Mouse (Mus musculus) liver, embryonic 15.5 days (tissue): ENCODE results near the gene Fkbp5. TPM values are rescaled to one million over a fixed set of nuclear protein-coding genes. Genes with fewer than 3 reads are reported as not detected.

Experiments used
- ATAC-seq: fragments of 200-750 bp; cut with Nextera tagmentation; 2 replicates; pipeline ENCODE4 v1.8.0; 2017; ENCODE audit warnings: moderate number of reproducible peaks, mild to moderate bottlenecking, moderate library complexity; ENCODE audit not compliant: insufficient read depth
- H3K27ac ChIP-seq: fragments of 300-500 bp; sonication (generic); replicated peaks from 2 replicates; pipeline ENCODE4 v1.5.1; 2015; ENCODE audit warnings: mild to moderate bottlenecking, inconsistent platforms
- H3K27me3 ChIP-seq: fragments of 300-500 bp; sonication (generic); 2 replicates; pipeline ENCODE4 v1.6.1; 2015; ENCODE audit warnings: mild to moderate bottlenecking, inconsistent platforms
- H3K36me3 ChIP-seq: fragments of 300-500 bp; sonication (generic); replicated peaks from 2 replicates; pipeline ENCODE4 v1.6.1; 2015; ENCODE audit warnings: moderate library complexity, mild to moderate bottlenecking, inconsistent platforms
- H3K4me1 ChIP-seq: fragments of 300-500 bp; sonication (generic); replicated peaks from 2 replicates; pipeline ENCODE4 v1.6.1; 2015; ENCODE audit warnings: inconsistent platforms
- H3K4me2 ChIP-seq: fragments of 300-500 bp; sonication (generic); 2 replicates; pipeline ENCODE4 v1.6.1; 2015; ENCODE audit warnings: moderate library complexity, mild to moderate bottlenecking, inconsistent platforms
- H3K4me3 ChIP-seq: fragments of 300-500 bp; sonication (generic); replicated peaks from 2 replicates; pipeline ENCODE4 v1.5.1; 2015; ENCODE audit warnings: mild to moderate bottlenecking, inconsistent platforms
- H3K9ac ChIP-seq: fragments of 300-500 bp; sonication (generic); 2 replicates; pipeline ENCODE4 v1.6.1; 2015; ENCODE audit warnings: moderate library complexity, mild to moderate bottlenecking, inconsistent platforms
- H3K9me3 ChIP-seq: fragments of 300-500 bp; sonication (generic); replicated peaks from 2 replicates; pipeline ENCODE4 v1.6.1; 2016; ENCODE audit warnings: inconsistent platforms
- WGBS: fragments of 180-500 bp; shearing (Covaris S2); methylation state at CpG from one replicate; pipeline ENCODE4 v1.1.7; 2015; ENCODE audit warnings: mixed read lengths; ENCODE audit not compliant: insufficient replicate concordance; 5-methylcytosine and 5-hydroxymethylcytosine counted together
- polyA plus RNA-seq: library from polyadenylated mRNA; unstranded; fragments of >200 nt; fragmentation: Nextera tagmentation; extraction: Ambion mirVana; gene quantifications from 2 replicates; pipeline ENCODE4 v1.2.1, GENCODE M21; 2015

Gene Fkbp5
- polyA plus RNA-seq, 1 experiment from 2014 or later = 15.0 TPM

DNA sequence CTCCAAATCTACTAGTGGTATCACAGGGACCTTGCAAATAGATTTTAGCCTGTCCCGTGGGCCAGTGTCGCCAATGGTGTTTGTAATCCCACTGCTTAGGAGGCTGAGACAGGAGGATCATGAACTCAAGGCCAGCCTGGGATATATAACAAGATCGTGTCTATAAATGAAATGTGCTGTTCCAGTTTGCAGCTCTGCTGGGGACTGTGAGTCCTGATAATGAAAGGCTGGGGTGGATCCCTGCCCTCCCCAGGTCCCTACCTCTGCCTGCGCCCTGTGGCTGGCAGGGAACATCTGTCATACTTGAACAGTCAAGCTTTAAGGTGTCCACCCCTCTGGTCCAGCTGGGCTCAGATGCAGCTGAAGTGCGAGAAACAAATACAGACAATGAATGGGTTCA, 2.8 kb downstream of the Fkbp5 start:
- no peak for ATAC-seq
- H3K4me2 ChIP-seq = no peak overlapping the region
- no peaks in the 10 kb centered on the region for H3K9me3 ChIP-seq
- peak overlapping the region; percentile 66; the same call in 1 of the 2 replicates for H3K27ac ChIP-seq
- H3K36me3 ChIP-seq = no peaks in the 10 kb centered on the region
- H3K27me3 ChIP-seq = peaks cover 49% of the 10 kb centered on the region
- peaks cover 56% of the 10 kb centered on the region for H3K4me1 ChIP-seq
- no peak overlapping the region for H3K9ac ChIP-seq
- H3K4me3 ChIP-seq = no peak overlapping the region
- 50% methylated on average over 5 of the region's 5 CpGs for WGBS

GRCm38 (mm10) chr17:28513844-28514243, 3.5 kb downstream of the Fkbp5 start:
- Histone ChIP-seq H3K9ac (no peak overlapping the region), H3K4me3 (no peak overlapping the region), H3K9me3 (no peaks in the 10 kb centered on the region), H3K4me2 (0 out of 2 replicates have a peak overlapping the region, but pooled peaks have one; percentile 1), H3K36me3 (no peaks in the 10 kb centered on the region), H3K27ac (peak overlapping the region; percentile 66), H3K27me3 (peaks cover 43% of the 10 kb centered on the region), H3K4me1 (peaks cover 50% of the 10 kb centered on the region)
- 21% methylated on average over 7 of the region's 7 CpGs for WGBS
- no peak for ATAC-seq

GRCm38 (mm10) chr17:28513337-28513736, 4.0 kb downstream of the Fkbp5 start:
- 26% methylated on average over 1 of the region's 1 CpGs for WGBS
- no peaks in the 10 kb centered on the region for H3K36me3 ChIP-seq
- H3K4me1 ChIP-seq = peaks cover 46% of the 10 kb centered on the region
- no peak overlapping the region for H3K4me2 ChIP-seq
- no peaks in the 10 kb centered on the region for H3K9me3 ChIP-seq
- peak overlapping the region; percentile 66 for H3K27ac ChIP-seq
- ATAC-seq = no peak
- no peak overlapping the region for H3K9ac ChIP-seq
- no peak overlapping the region for H3K4me3 ChIP-seq
- H3K27me3 ChIP-seq = peaks cover 38% of the 10 kb centered on the region

GRCm38 (mm10) chr17:28512696-28513095, 4.6 kb downstream of the Fkbp5 start:
- peak overlapping the region; percentile 66 for H3K27ac ChIP-seq
- H3K9me3 ChIP-seq = no peaks in the 10 kb centered on the region
- 59% methylated on average over 6 of the region's 6 CpGs for WGBS
- H3K4me1 ChIP-seq = peaks cover 41% of the 10 kb centered on the region
- peaks cover 32% of the 10 kb centered on the region for H3K27me3 ChIP-seq
- H3K36me3 ChIP-seq = no peaks in the 10 kb centered on the region
- no peak overlapping the region for H3K9ac ChIP-seq
- no peak overlapping the region for H3K4me3 ChIP-seq
- H3K4me2 ChIP-seq = no peak overlapping the region
- peak; percentile 60 for ATAC-seq

- Histone ChIP-seq H3K9me3 (no peaks in the 10 kb centered on the region), H3K9ac (no peak overlapping the region), H3K4me2 (no peak overlapping the region), H3K27ac (peak overlapping the region; percentile 66), H3K4me3 (no peak overlapping the region), H3K27me3 (peaks cover 24% of the 10 kb centered on the region), H3K4me1 (peaks cover 37% of the 10 kb centered on the region), H3K36me3 (no peaks in the 10 kb centered on the region)
- 19% methylated on average over 9 of the region's 9 CpGs for WGBS
- no peak for ATAC-seq
Observed at GRCm38 (mm10) chr17:28511616-28512541, 5.4 kb downstream of the Fkbp5 start.

GRCm38 (mm10) chr17:28510445-28511342, 6.6 kb downstream of the Fkbp5 start:
- WGBS = 5% methylated on average over 28 of the region's 28 CpGs
- H3K27me3 ChIP-seq = peaks cover 13% of the 10 kb centered on the region
- H3K27ac ChIP-seq = no peak overlapping the region
- H3K9ac ChIP-seq = no peak overlapping the region
- H3K4me3 ChIP-seq = no peak overlapping the region
- H3K36me3 ChIP-seq = no peaks in the 10 kb centered on the region
- peaks cover 33% of the 10 kb centered on the region for H3K4me1 ChIP-seq
- ATAC-seq = no peak
- peak overlapping the region; percentile 41; the same call in 1 of the 2 replicates for H3K4me2 ChIP-seq
- H3K9me3 ChIP-seq = no peaks in the 10 kb centered on the region

GRCm38 (mm10) chr17:28507496-28507895, 9.8 kb downstream of the Fkbp5 start:
- Histone ChIP-seq H3K36me3 (no peaks in the 10 kb centered on the region), H3K9me3 (no peaks in the 10 kb centered on the region), H3K4me3 (no peak overlapping the region), H3K4me1 (peaks cover 16% of the 10 kb centered on the region), H3K4me2 (no peak overlapping the region), H3K27ac (no peak overlapping the region), H3K27me3 (peaks cover 8% of the 10 kb centered on the region), H3K9ac (no peak overlapping the region)
- 10% methylated on average over 5 of the region's 5 CpGs for WGBS
- no peak for ATAC-seq

GRCm38 (mm10) chr17:28506895-28507294, 10.4 kb downstream of the Fkbp5 start:
- Histone ChIP-seq H3K9me3 (no peaks in the 10 kb centered on the region), H3K4me3 (no peak overlapping the region), H3K4me2 (no peak overlapping the region), H3K9ac (no peak overlapping the region), H3K27ac (no peak overlapping the region), H3K27me3 (peaks cover 8% of the 10 kb centered on the region), H3K36me3 (no peaks in the 10 kb centered on the region), H3K4me1 (peaks cover 10% of the 10 kb centered on the region)
- no peak for ATAC-seq
- WGBS = 42% methylated on average over 5 of the region's 5 CpGs

- WGBS = 65% methylated on average over 4 of the region's 4 CpGs
Observed at GRCm38 (mm10) chr17:28505591-28505990, 11.7 kb downstream of the Fkbp5 start.

DNA sequence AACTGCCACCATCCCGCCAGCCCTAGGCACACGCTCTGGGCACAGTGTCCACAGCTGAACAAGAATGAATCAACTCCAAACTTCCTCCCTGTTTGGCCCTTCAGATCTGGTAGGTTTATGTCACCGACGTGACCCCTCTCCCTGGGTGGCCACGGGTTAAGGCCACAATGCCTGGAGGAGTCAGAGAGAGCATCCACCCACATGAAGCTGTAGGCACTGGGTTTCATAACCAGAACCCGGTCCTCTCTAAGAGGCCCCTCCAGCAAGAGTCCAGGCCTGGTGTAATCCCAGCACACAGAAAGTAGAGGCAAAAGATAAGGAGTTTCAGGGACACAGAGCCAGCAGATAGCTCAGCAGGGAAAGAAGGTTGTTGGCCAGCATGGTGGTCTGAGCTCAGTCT, 13.1 kb downstream of the Fkbp5 start:
- no peaks in the 10 kb centered on the region for H3K36me3 ChIP-seq
- no peaks in the 10 kb centered on the region for H3K27me3 ChIP-seq
- no peaks in the 10 kb centered on the region for H3K4me1 ChIP-seq
- no peak overlapping the region for H3K9ac ChIP-seq
- no peak for ATAC-seq
- 56% methylated on average over 6 of the region's 6 CpGs for WGBS
- H3K4me3 ChIP-seq = no peak overlapping the region
- H3K4me2 ChIP-seq = no peak overlapping the region
- no peaks in the 10 kb centered on the region for H3K9me3 ChIP-seq
- no peak overlapping the region for H3K27ac ChIP-seq

More at GRCm38 (mm10) chr17:28505591-28505990, 11.7 kb downstream of the Fkbp5 start:
- ATAC-seq = no peak
- Histone ChIP-seq H3K27ac (no peak overlapping the region), H3K4me3 (no peak overlapping the region), H3K4me2 (no peak overlapping the region), H3K27me3 (peaks cover 2% of the 10 kb centered on the region), H3K9me3 (no peaks in the 10 kb centered on the region), H3K36me3 (no peaks in the 10 kb centered on the region), H3K9ac (no peak overlapping the region), H3K4me1 (peaks cover 5% of the 10 kb centered on the region)
